Mouse (Mus musculus): Measurements from ENCODE around the gene Homer2.

The Homer2 gene

DNA sequence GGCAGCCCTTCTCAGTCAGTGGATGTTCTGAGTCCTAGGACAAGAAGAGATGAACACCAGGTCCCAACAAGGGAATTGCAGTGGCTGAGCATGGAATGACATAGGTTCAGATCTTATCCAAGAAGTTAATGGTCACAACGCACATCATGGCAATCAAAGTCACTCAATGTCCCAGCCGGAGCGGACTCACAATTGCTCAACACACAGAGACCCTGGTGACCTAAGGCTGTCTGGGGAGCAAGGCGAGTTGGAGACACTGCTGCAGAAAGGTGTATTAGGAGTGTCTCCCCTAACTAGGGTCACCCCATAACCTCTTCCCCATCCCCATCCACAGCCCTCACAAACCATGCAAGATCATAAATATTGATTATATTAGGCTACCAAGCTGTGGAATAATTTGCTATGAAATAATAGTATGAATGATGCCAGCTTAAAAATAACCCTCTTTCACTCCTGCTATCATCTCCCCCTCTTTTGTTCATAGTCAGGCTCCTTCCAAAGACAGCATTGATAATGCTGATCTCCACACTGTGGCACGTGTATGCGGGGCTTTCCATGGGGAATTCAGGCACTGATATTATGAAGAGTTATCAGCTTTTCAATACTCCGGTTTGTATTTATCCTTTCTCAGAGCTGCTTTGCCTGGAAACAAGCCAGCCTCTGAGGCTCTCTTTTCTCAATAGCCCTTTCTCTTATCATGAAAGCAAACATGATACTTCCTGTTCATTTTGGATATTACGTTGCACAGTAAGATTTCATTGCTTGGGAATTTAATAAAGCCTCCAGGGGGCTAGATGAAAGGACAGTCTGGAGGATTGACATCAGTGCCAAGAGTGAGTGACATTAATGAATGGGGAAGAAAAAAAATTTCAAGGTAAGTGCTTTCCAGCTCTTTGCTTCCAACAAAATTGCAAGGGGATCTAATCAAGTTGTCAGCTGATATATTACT, 147.0 kb downstream of the Homer2 start:
- DNase-seq (ENCODE audit: low read depth) = no peak

DNA sequence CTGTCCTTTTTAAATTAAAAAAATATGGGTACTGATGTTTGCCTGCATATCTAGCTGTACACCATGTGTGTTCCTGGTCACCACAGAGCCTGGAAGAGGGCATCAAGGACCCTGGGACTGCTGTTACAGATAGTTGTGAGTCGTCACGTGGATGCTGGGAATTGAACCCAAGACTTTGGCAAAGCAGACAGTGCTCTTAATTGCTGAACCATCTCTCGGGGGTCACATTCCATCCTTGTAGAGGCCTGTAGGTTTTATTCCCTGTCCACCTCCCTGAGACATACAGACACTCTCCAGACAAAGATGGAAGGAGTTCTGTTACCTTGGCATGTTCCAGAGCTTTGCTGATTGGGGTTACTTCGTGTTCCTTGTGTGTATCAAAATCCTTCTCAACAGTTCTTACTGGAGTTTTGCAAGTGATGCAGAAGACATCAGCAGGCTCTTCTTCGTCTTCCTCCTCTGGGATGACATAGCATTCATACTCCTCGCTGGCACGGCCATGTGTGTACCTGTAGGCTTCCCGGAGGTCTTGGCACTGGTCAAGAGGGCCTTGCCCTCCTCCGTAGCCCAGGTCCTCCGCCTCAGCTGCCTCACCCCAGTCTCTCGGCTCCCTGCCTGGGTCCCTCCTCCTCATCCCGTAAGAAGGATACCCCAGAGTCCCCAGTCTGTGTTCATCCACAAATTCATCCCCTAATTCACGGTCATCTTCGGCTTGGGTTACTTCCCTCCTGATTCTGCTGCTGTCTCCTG, 147.9 kb downstream of the Homer2 start:
- no peak for DNase-seq (ENCODE audit: low read depth)

DNA sequence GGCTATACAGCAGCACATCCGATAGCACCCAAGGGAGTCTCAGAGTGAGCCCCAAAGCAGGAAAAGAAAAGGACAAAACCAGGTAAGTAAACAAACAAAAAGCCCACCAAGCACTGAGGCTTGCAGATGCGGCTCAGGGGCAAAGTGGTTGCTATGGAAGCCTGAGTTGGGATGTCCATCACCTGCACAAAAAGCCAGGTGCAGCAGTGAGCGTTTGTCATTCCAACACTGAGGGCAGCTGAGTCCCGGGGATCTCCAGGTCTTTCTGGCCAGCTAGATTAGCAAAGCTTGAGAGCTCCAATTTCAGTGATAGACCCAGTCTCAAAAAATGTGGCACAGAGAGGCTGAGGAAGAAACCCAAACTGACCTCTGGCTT, 149.4 kb downstream of the Homer2 start:
- DNase-seq (ENCODE audit: low read depth) = no peak

DNA sequence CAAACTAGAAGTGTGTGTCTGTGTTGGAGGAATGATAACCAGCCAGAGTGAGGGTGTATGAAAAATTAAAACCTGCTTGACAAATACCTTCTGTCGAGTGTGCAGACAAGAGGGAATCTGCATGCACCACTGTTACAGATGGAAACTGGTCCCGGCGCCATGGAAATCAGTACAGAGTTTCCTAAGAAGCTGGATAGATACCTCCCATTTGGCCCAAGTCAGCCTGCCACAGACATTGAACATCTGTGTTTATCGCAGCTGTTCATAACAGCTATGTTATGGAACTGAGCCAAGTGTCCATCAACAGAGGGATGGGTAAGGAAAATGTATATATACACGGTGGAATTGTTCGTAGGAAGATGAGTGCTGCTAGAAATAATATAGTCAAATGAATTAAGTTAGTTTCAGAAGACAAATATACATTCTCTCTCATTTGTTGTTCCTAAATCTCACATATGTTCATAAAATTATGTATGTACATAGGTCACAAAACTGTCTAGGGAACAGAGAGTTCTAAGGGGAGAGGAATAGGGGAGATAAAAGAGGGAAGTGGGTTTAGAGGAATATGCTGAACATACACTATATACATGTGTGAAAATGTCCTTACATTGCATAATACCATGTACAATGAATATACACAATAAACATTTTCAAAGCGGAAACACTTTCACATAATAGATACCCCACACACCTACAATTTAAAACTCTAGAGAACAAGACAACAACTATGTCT, 149.9 kb downstream of the Homer2 start:
- no peak for DNase-seq (ENCODE audit: low read depth)

DNA sequence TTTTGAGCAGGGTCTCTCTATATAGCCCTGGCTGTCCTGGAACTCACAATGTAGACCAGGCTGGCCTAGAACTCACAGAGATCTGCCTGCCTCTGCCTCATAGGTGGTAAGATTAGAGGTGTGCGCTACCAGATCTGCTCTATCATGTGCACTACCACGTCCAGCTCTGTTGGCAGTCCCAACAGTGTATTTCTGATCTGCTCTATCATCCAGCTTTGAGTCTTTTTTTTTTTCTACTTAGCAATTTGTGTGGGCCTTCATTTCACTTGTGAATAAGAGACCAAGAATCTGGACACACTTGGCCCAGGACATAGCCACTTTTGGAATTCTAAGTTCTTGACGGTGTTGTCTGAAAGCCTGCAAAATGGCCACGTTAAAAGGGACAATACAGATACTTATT, 150.5 kb downstream of the Homer2 start:
- DNase-seq (ENCODE audit: low read depth) = no peak

DNA sequence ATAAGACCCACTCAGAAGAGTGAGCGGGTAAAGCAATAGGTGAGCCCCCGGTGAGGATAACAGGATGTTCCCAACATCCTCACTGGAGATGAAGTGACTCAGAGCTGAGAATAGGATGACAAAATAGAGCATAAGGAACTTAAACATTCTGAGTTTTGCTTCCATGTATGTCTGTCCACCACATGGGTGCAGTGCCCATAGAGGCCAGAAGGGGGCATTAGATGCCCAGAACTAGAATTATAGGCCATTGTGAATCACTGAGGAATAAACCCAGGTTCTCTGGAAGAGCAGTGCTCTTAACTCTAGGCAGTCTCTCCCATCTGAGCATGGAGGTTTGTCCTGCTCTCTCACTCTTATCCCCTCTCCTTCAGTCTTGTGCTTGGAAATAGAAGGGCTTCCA, 153.0 kb downstream of the Homer2 start:
- DNase-seq (ENCODE audit: low read depth) = peak; percentile 70

DNA sequence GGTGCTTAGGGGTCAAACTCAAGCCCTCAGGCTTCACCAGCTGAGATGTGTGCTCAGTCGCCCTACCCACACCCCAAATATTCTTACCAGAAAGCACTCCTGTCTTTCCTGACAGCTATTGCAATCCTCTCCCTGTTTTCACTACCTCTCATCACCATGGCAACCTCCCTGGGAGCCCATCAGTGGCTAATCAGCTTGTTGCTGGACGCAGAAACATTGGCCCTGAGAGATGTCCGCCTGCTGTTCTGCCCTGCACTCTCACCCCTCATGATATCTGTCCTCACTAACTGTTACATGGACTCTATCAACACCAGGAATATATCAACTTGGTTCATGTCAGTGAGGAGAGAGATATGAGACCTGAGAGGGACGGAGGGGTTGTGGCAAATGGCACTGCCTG, 153.7 kb downstream of the Homer2 start:
- no peak for DNase-seq (ENCODE audit: low read depth)
